Mouse (Mus musculus): ENCODE measurements at regions not wholly inside any gene's neighbourhood (a gene's known extent, or its start where the extent isn't known, plus 50 kb on each side); places are given as distances from the start of the nearest gene placed in this dataset.

- DNase-seq (ENCODE audit: low spot score), result no peak
- Histone ChIP-seq H3K4me2 (ENCODE audit: low read depth, low read length) (no peak overlapping the region), H3K36me3 (replicated peaks; ENCODE audit: control insufficient read depth, insufficient read depth, low read length) (no peaks in the 10 kb centered on the region), H3K9me3 (replicated peaks; ENCODE audit: control insufficient read depth, low read length) (no peaks in the 10 kb centered on the region), H3K9ac (replicated peaks; ENCODE audit: low read depth, low read length) (no peak overlapping the region), H3K27me3 (ENCODE audit: control insufficient read depth, insufficient read depth, low read length) (no peaks in the 10 kb centered on the region), H3K27ac (ENCODE audit: low read depth) (no peak overlapping the region), H3K4me3 (ENCODE audit: low read depth, low read length) (no peak overlapping the region), H3K4me1 (ENCODE audit: control insufficient read depth, insufficient read depth) (no peaks in the 10 kb centered on the region)
- TF ChIP-seq CTCF (IDR thresholded peaks at IDR 0.05; ENCODE audit: low read depth), result no peak
- no peak for TF ChIP-seq EP300 (IDR thresholded peaks at IDR 0.05; ENCODE audit: low read depth)
- WGBS, result 78% methylated on average over 2 of the region's 2 CpGs
- ATAC-seq (ENCODE audit: insufficient read depth, low read depth), result no peak
Measured at GRCm38 (mm10) chr10:103910098-103910497, 232.7 kb upstream of the Gm21293 start.

- H3K9ac ChIP-seq (replicated peaks; ENCODE audit: low read depth, low read length), result no peak overlapping the region
Measured at GRCm38 (mm10) chr10:103958183-103958582, 184.6 kb upstream of the Gm21293 start.

GRCm38 (mm10) chr10:103976059-103976458 is 166.7 kb upstream of the Gm21293 start:
- H3K36me3 ChIP-seq (replicated peaks; ENCODE audit: control insufficient read depth, insufficient read depth, low read length), result no peaks in the 10 kb centered on the region
- TF ChIP-seq CTCF (IDR thresholded peaks at IDR 0.05; ENCODE audit: low read depth), result no peak
- TF ChIP-seq EP300 (IDR thresholded peaks at IDR 0.05; ENCODE audit: low read depth), result no peak
- 83% methylated on average over 6 of the region's 6 CpGs for WGBS
- H3K9ac ChIP-seq (replicated peaks; ENCODE audit: low read depth, low read length), result no peak overlapping the region
- ATAC-seq (ENCODE audit: insufficient read depth, low read depth), result no peak
- no peaks in the 10 kb centered on the region for H3K4me1 ChIP-seq (ENCODE audit: control insufficient read depth, insufficient read depth)
- no peak overlapping the region for H3K4me3 ChIP-seq (ENCODE audit: low read depth, low read length)
- no peak overlapping the region for H3K27ac ChIP-seq (ENCODE audit: low read depth)
- DNase-seq (ENCODE audit: low spot score), result no peak
- no peaks in the 10 kb centered on the region for H3K9me3 ChIP-seq (replicated peaks; ENCODE audit: control insufficient read depth, low read length)
- no peak overlapping the region for H3K4me2 ChIP-seq (ENCODE audit: low read depth, low read length)
- no peaks in the 10 kb centered on the region for H3K27me3 ChIP-seq (ENCODE audit: control insufficient read depth, insufficient read depth, low read length)

More at GRCm38 (mm10) chr10:103958183-103958582, 184.6 kb upstream of the Gm21293 start:
- Histone ChIP-seq H3K9me3 (replicated peaks; ENCODE audit: control insufficient read depth, low read length) (no peaks in the 10 kb centered on the region), H3K36me3 (replicated peaks; ENCODE audit: control insufficient read depth, insufficient read depth, low read length) (no peaks in the 10 kb centered on the region), H3K27me3 (ENCODE audit: control insufficient read depth, insufficient read depth, low read length) (no peaks in the 10 kb centered on the region), H3K4me2 (ENCODE audit: low read depth, low read length) (no peak overlapping the region), H3K4me1 (ENCODE audit: control insufficient read depth, insufficient read depth) (no peaks in the 10 kb centered on the region), H3K27ac (ENCODE audit: low read depth) (no peak overlapping the region), H3K4me3 (ENCODE audit: low read depth, low read length) (no peak overlapping the region)
- DNase-seq (ENCODE audit: low spot score) (no peak), ATAC-seq (ENCODE audit: insufficient read depth, low read depth) (no peak)
- TF ChIP-seq CTCF (IDR thresholded peaks at IDR 0.05; ENCODE audit: low read depth) (no peak), EP300 (IDR thresholded peaks at IDR 0.05; ENCODE audit: low read depth) (no peak)
- WGBS, result 21% methylated on average over 4 of the region's 4 CpGs

DNA sequence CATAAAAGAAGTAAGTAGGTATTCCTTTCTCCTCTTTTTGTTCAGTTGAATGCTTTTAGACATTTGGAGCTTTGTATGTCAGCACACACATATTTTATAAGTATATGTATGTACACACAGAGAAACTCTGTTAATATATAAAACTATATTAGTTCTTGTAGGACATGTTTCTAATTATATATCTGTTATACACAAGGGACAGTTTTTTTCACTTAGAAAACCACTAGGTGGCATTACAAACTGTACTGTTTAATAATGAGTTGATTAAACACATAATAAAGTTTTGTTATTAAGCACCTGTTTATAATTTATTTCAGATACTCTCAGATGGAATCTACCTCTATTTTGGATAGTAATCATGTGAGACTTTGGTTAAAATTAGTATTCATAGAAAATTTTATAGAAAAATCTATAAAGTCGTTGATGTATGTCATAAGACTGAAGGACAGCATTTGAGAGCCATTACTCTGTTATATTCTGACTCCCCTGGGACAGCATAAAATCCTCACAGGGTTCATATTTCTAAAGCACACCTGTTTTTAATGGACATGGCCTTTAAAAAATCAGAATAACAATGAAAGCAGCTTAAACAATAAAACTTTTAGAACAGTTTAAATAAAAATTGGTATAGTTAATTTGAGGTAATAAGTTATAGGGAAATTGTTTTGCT is 158.4 kb upstream of the Gm21293 start:
- H3K27ac ChIP-seq (ENCODE audit: low read depth), result no peak overlapping the region
- WGBS, result 38% methylated on average over 1 of the region's 1 CpGs
- no peaks in the 10 kb centered on the region for H3K36me3 ChIP-seq (replicated peaks; ENCODE audit: control insufficient read depth, insufficient read depth, low read length)
- H3K27me3 ChIP-seq (ENCODE audit: control insufficient read depth, insufficient read depth, low read length), result no peaks in the 10 kb centered on the region
- ATAC-seq (ENCODE audit: insufficient read depth, low read depth) (no peak), DNase-seq (ENCODE audit: low spot score) (peak; percentile 14)
- H3K4me2 ChIP-seq (ENCODE audit: low read depth, low read length), result no peak overlapping the region
- H3K9ac ChIP-seq (replicated peaks; ENCODE audit: low read depth, low read length), result no peak overlapping the region
- H3K9me3 ChIP-seq (replicated peaks; ENCODE audit: control insufficient read depth, low read length), result no peaks in the 10 kb centered on the region
- no peaks in the 10 kb centered on the region for H3K4me1 ChIP-seq (ENCODE audit: control insufficient read depth, insufficient read depth)
- H3K4me3 ChIP-seq (ENCODE audit: low read depth, low read length), result no peak overlapping the region
- no peak for TF ChIP-seq EP300 (IDR thresholded peaks at IDR 0.05; ENCODE audit: low read depth)
- peak; percentile 31 for TF ChIP-seq CTCF (IDR thresholded peaks at IDR 0.05; ENCODE audit: low read depth)

GRCm38 (mm10) chr10:104019540-104019939 is 123.2 kb upstream of the Gm21293 start:
- TF ChIP-seq EP300 (IDR thresholded peaks at IDR 0.05; ENCODE audit: low read depth) (no peak), CTCF (IDR thresholded peaks at IDR 0.05; ENCODE audit: low read depth) (no peak)
- Histone ChIP-seq H3K4me1 (ENCODE audit: control insufficient read depth, insufficient read depth) (no peaks in the 10 kb centered on the region), H3K36me3 (replicated peaks; ENCODE audit: control insufficient read depth, insufficient read depth, low read length) (no peaks in the 10 kb centered on the region), H3K4me2 (ENCODE audit: low read depth, low read length) (no peak overlapping the region), H3K9me3 (replicated peaks; ENCODE audit: control insufficient read depth, low read length) (no peaks in the 10 kb centered on the region), H3K27me3 (ENCODE audit: control insufficient read depth, insufficient read depth, low read length) (no peaks in the 10 kb centered on the region), H3K4me3 (ENCODE audit: low read depth, low read length) (no peak overlapping the region), H3K9ac (replicated peaks; ENCODE audit: low read depth, low read length) (no peak overlapping the region), H3K27ac (ENCODE audit: low read depth) (no peak overlapping the region)
- DNase-seq (ENCODE audit: low spot score), result no peak
- no peak for ATAC-seq (ENCODE audit: insufficient read depth, low read depth)

DNA sequence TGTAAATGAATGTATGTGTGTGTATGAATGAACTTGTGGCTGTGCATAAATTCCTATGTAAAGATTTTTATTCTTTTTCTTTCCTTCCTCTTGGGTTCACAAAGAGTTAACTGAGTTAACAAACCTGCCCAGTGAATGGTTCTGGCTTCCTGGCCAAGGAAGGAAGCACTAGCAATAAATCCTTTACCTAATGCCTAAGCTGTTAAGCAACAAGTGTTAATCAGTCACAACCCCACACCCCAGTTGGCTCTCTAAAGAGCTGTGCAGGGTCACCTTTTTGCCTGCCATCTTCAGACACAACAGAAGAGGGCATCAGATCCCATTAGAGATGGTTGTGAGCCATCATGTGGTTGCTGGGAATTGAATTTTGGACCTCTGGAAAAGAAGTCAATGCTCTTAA is 121.2 kb upstream of the Gm21293 start:
- H3K27me3 ChIP-seq (ENCODE audit: control insufficient read depth, insufficient read depth, low read length), result no peaks in the 10 kb centered on the region
- no peak overlapping the region for H3K4me2 ChIP-seq (ENCODE audit: low read depth, low read length)
- no peaks in the 10 kb centered on the region for H3K36me3 ChIP-seq (replicated peaks; ENCODE audit: control insufficient read depth, insufficient read depth, low read length)
- TF ChIP-seq CTCF (IDR thresholded peaks at IDR 0.05; ENCODE audit: low read depth) (no peak), EP300 (IDR thresholded peaks at IDR 0.05; ENCODE audit: low read depth) (no peak)
- H3K9ac ChIP-seq (replicated peaks; ENCODE audit: low read depth, low read length), result no peak overlapping the region
- no peaks in the 10 kb centered on the region for H3K9me3 ChIP-seq (replicated peaks; ENCODE audit: control insufficient read depth, low read length)
- no peak for DNase-seq (ENCODE audit: low spot score)
- no peaks in the 10 kb centered on the region for H3K4me1 ChIP-seq (ENCODE audit: control insufficient read depth, insufficient read depth)
- H3K4me3 ChIP-seq (ENCODE audit: low read depth, low read length), result no peak overlapping the region
- ATAC-seq (ENCODE audit: insufficient read depth, low read depth), result no peak
- no peak overlapping the region for H3K27ac ChIP-seq (ENCODE audit: low read depth)

Data from heart, postnatal 0 days (tissue).